Mouse (Mus musculus): ENCODE measurements around the gene Gm28729.
"Not testable (repeated sequence)": the region's sequence is repeated elsewhere in the genome, so short reads cannot be mapped to it uniquely, and the experiment has no call there.

Gene Gm28729

DNA sequence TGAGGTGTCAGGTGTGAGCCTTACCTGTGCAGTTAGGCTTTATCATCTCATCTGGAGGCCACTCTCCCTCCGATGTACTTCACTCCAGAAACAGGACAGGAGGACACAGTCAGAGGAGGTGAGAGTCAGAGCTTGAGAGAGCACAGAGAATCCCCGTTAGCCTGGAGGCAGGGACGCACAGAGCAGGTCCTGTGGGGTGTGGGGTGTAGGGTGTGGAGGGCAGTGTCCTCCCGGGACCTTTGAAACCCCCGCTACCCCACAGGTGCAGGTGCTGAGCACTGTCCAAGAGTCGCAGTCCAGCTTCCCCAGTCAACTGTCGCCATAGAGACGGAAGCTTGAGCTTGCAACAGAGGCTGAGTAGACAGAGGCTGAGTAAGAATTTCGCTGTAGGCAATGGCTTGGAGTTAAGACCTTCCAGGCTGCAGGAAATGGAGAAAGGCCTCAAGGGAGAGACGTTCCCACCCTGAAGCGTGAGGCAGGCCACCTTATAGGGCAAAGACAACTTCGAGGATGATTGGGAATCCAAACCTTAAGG is at the start of gene Gm28729:
Gene Gm28729 (minus strand): TSS at position 293 of the 535 bp plus-strand sequence.
- DNase-seq (ENCODE audit: low spot score in 2 of 2), result no peak

DNA sequence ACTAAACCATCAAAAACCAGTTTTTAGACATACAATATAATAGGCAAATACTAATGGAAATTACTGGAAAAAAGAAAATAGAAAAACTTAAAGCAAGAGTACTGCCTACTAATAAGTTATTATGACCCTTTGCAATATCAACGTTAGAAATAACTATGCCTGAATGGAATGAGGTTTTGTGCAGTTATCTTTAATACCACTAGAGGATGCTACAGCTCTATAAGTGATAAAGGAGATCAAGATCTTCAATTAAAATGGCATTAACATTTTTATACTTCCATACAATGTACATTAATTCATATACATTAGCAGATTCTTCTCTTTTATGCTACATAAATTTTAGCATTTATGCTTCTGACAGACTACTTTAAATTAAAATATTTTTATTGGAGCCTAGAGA is 48.2 kb upstream of the Gm28729 start:
- DNase-seq (ENCODE audit: low spot score in 2 of 2), result no peak

DNA sequence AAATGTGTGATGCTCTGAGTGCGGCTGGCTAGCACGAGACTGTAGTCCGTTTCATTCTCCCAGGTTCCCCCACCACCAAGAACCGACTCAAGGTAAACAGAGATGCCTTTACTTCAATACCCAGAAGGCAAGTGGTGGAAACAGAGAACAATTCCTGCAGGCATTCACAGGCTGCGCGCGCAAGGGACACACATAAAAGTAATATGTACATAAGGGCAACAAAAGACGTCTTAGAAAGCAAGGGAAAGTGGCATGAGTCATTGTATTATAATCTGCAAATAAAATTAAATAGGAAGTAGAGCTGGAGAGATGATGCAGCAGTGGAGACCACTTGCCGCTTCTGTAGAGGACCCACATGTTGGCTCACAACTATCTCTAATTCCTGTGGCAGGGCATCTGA is 47.7 kb upstream of the Gm28729 start:
- DNase-seq (ENCODE audit: low spot score in 2 of 2), result no peak

DNA sequence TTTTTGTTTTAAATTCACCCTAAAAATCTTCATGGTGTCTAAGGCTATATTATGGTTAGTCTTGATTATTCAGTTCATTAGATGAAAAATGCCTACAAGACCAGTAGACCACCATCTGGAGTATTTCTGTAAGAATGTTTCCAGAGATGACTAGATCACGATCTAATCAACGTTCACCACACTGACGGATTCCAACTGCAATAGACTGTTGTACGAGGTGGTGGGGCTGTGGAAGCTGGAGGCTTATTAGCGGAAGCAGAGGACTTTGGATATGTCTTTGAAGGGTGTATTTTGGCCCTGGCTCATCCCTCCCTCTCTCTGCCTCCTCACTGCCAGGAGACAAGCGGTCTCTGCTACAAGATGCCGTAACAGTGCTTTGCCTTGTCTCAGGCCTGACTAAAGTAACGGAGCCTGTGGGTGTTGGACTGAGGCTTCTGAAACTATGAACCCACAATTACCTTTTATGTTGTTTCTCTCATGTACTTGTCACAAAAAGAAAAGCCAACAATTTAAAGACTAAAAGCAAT is 41.5 kb upstream of the Gm28729 start:
- no peak for DNase-seq (ENCODE audit: low spot score in 2 of 2)

DNA sequence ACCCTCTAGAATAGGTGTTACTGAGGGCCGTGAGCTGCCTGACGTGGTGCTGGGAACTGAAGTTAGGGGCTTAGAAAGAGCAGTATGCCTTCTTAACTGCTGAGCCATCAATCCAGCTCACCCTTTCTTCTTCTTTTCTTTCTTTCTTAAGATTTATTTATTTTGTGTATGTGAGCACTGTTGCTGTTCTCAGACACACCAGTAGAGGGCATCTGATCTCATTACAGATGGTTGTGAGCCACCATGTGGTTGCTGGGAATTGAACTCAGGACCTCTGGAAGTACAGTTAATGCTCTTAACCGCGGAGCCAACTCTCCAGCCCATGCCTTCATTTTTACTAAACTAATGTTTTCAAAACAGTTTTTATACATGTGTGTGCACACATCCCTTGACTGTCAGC is 38.4 kb upstream of the Gm28729 start:
- DNase-seq (ENCODE audit: low spot score in 2 of 2), result no peak

DNA sequence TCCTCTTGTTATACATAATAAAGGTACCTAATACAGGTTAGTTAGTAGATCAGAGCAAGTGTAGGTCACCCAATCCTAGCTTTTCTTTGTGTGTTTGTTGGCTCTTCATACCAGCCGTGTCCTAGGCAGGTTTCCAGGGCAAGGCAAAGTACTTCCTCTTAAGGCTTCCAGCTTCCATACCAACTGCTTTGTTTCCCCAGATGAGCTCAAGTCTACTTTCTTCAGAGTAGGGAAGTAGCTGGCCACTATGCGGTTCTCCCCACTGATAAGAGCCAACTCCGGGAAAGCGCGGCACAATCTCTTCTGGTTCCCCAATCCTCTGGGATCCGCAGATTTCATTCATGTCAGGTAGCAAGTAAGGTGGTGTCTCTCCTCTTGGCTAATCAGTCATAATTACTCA is 34.1 kb upstream of the Gm28729 start:
- DNase-seq (ENCODE audit: low spot score in 2 of 2), result no peak

DNA sequence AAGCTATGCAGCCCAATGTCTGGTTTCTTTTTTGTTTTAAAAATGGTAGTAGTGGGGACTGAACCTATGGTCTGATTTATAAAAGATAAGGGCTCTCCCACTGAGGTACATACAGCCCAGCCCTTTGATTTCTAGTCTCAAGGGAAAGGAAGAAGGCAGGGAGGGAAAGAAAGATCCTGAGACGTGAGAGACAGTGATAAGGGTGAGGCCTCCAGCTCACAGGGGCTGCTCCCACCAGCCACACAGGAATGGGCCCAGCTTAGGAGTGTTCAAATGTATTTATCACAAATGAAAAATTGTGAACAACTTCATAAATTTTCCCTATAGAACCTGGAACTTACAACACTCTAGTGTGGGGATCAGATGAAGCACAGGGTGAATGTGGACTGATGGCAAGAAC is 33.5 kb upstream of the Gm28729 start:
- DNase-seq (ENCODE audit: low spot score in 2 of 2), result no peak

DNA sequence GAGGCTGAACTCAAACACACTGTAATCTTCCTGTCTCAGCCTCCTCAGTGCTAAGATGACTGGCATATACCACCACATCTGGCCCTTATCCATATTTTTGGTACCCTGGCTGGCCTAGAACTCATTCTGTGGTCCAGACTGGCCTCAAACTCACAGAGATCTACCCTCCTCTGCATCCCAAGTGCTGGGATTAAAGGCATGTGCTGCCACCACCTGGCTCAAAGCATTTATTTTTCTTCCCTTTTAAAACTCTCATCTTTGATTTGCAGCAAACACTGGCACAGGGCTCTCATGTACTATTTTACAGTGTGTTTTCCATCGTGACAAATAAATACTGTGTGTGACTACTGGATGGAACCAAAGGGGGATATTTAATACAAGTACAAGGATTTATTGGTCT is 29.0 kb upstream of the Gm28729 start:
- DNase-seq (ENCODE audit: low spot score in 2 of 2), result no peak

DNA sequence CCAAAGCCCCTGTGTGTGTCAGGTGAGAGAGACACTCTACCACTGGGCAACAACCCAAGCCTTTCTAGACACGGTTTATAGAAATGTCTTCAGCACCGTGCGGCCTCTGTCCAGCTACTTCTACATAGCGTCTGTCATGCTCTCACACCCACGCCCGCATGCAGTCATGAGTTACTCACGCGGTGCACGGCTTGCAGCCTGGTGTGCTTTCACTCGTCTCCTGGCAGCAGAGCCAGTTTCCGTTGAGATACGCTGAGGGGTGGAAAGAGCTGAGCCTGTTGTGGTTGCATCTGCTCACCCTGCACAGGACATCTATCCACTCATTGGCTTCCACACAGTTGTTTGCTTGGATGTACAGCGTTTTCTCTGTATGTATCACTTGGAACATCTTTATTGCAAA is 20.3 kb upstream of the Gm28729 start:
- DNase-seq (ENCODE audit: low spot score in 2 of 2), result no peak

DNA sequence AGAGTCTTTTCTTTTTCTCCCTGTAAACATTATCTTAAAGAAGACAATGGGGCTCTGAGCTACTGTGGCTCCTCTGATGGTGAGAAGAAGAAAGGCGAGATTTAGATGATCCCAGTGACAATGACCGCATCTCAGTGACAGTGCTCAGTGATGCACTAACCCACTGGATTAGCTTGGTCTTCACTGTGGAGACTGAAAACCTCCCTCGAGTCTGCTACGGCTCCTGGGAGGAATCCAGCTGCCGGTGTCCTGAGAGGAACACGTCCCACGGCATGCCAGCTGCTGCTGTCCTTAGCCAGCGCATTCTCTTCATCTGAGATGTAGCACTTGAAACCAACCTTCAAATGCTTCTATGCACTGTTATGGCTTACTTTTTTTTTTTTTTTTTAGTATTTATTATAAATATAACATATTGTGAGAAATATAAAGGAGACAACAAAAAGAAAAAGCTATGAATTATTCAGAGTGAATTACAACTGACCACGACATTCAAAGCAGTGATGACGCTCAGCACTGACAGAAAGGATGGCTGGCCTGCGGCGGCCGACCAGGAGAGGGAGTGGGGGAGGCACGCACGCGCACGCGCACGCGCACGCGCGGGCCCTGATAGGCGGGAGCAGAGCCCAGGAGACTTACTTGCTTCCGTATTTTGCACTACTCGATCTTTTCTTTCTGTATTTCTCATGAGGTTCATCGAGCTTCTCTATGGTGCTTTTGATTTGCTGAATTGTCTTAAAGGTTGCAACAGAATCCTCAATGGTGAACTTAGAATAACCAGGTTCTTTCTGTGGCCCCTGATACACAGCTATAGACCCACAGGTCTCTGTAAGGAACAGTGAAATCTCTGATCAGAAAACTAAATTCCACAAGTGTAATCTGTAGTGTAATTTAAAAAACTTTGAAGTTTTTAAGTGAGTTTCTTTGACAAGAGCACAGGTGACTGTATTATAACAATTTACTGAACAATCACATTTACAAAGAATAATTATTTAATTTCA is 18.9 kb upstream of the Gm28729 start:
- peak; percentile 65 to 83 for DNase-seq (ENCODE audit: low spot score in 2 of 2)

DNA sequence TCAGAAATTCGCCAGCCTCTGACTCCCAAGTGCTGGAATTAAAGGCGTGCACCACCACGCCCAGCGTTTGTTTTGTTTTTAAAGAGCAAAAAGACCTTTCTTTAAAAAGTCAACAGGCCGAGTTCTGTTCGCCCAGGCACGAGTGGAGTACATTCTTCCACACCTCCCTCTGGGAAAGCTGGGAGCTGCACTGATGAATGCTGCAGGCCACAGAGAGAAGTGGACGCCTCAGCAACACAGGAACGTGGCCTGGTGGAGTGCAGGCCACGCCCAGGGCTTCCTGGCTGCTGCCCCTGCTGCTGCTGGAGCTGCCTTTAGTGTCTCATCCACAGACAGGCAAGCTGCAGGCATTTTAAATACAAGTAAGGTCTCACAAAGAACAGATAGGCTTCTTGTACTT is 13.9 kb upstream of the Gm28729 start:
- DNase-seq (ENCODE audit: low spot score in 2 of 2), result peak in 1 of 2 experiments; percentile 56

DNA sequence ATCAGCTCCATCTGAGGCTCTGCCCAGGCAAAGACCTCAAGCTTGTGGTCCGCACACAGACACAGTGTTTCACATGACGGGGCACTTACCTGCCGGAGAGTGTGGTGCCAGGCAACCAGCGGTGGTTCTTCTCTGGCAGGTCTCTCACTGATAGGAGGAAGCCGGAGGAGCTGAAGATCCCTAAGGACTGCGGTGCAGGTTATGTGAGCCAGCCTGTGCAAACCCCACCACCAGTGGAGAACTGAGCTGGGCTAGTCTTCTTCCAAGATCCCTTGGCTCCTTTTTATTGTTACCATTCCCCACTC is 12.5 kb upstream of the Gm28729 start:
- no peak for DNase-seq (ENCODE audit: low spot score in 2 of 2)

DNA sequence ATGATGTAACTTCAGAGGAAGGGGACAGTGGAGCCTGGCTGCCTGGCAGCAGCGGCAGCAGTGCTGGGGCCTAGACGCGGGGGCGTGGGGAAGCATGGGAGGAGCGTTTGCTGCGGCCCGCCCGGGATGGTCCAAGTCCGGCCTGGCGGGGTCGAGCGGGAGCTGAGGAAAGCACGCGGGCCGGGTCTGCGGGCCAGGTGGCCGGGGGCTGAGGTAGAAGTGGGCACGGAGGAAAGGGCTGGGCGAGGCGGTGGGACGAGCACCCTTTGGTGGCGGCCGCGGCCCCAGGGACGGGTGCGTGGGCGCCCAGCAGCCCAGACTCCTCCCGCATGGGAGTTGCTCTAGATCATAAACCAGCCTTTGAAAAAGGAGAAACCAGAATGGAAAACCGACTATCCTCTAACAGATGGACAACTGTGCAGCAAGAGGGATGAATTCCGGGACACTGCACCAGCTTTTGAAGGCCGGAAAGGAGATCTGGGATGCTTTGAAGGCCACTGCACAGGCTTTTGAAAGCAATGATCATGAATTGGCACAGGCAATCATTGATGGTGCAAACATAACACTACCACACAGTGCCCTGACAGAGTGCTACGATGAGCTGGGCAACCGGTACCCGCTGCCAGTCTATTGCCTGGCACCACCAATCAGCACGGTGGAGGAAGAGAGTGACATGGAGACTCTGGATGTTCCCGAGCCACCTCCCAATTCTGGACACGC is 12.0 kb upstream of the Gm28729 start:
- peak; percentile 19 to 62 for DNase-seq (ENCODE audit: low spot score in 2 of 2)

DNA sequence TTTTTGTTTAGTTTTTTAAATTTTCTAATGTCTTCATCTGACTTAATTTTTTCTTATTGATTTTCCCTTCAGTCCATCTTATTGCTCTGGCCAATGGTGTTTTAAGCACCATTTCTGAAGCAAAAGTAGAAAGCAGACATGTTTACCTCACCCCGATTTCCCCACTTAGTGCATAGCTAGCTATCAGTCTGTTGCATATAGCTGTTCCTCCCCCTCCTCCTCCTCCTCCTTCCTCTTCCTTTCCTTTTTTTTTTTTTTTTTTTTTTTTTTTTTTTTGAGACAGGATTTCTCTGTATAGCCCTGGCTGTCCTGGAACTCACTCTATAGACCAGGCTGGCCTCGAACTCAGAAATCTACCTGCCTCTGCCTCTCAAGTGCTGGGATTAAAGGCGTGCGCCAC is 11.0 kb upstream of the Gm28729 start:
- DNase-seq (ENCODE audit: low spot score in 2 of 2), result not testable (repeated sequence)

DNA sequence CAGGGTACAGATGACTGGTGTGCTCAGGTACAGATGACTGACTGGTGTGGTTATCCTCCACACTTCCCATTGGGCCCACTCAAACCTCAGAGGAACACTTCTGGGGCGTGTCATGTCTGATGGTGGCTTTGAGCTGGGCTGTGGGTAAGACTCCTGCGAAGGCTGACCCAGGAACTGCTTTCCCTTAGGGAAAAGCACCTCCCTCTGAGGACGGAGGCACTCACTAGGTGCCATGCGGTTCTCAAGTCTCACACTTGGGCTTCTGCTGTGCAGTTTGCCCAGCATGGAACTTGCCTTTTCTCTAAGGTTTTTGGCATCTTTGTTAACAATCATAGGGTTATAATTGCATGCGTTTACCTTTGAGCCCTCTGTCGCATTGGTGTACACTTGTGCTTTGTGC is 10.4 kb upstream of the Gm28729 start:
- no peak for DNase-seq (ENCODE audit: low spot score in 2 of 2)

DNA sequence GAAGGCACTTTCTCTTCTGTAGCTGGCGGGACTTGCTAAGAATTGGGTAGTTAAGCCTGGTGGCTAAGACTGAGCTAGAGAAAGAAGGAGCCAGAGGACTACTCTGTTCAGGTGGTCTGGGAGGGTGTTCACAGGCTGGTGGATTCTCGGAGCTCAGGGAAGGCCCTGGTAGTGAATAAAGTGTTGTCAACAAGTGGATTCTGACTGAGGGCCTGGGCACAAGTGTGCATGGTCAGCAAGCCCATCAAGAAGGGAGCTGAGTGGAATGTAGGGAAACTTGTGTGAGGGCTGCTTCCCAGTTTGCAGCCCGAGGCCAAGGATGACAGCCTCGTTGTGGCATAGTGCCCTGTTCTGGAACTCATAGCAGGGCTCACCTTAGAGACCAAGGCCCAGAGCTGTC is 9.2 kb upstream of the Gm28729 start:
- DNase-seq (ENCODE audit: low spot score in 2 of 2), result no peak

DNA sequence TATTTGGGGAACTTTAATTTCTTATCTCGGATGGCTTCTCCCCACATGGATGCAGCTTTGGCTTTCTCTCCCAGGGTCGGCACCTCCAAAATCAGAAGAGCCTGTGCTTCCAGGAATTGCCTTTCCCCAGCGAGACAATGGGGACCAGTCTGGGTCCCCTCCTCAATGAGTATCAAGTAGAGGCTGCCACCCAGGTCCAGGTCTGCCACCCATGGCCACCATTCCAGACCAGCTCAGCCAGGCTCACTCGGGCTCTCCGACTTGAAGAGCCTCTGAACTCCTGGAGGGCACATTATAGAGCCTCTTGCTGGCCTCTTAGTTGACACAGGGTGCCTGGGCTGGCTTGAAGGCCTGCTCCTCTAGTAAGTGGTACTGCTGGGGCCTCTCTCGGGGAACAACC is 8.4 kb upstream of the Gm28729 start:
- DNase-seq (ENCODE audit: low spot score in 2 of 2), result no peak

DNA sequence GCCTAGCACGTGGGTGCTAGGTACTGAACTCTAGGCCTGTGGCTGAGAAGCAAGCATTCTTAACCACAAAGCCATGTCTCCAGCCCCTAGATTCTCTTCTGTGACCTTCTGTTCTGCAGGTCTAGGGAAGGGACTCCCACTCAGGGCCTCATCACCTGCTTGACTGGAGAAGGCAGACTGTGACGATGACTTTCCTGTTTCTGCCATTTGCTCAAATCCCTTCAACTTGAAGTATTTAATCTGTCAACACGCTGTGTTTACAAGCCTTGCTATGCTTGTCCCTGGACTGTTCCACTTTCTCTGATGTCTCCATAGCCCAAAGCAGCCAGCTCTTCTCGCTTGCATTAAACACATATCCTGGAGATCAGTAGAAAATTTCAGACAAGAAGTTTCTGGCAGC is 7.5 kb upstream of the Gm28729 start:
- DNase-seq (ENCODE audit: low spot score in 2 of 2), result no peak

DNA sequence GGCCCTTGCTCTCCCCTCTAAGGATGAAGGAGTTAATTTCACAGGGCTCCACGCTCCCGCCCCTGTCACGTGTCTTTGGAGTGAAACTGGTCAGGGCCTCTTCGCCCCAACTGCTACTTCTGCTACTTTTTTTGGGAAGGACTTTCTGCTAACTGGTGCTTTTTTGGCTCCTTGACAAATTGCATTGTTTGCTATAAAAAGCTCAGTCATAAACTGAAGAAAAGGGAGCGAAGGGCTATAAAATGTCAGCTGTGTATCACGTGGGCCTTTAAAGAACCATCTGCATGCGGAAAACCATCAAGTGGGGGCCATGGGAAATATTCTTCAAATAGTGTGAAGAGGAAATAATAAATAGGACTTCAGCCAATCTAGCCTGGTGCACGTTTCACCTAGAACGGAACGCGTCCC is 5.6 kb upstream of the Gm28729 start:
- no peak for DNase-seq (ENCODE audit: low spot score in 2 of 2)

DNA sequence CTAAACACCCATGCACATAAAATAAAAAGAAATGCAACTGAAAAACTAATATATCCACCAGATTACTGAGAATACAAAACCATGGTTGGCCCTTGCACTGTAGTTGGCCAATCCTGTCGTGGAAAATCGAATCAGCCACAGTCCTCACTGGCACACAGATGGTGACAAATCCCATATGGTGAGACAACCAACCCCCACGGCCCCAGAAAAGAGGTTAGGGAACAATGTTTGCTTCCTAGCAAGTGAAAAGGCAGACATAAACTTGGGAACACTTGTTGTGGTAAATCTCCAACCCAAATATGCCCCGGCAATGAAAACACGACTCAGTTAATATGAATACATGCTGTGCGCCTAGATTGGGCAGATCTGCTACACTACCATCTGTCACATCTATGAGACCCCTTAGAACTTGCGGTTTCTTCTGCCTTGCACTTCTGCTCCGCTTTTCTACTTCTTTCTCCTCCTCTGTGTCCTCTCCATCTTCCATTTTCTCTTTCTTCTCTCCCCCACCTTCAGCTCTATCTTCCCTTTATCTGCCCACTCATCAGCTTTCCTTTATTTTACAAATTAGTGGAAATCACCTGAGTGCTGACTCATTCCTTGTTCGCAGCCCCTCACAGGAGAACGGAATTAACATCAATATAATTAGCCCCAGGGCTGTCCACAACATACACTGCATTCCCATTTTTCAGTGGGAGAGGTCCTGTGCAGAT is 5.1 kb upstream of the Gm28729 start:
- DNase-seq (ENCODE audit: low spot score in 2 of 2), result no peak

DNA sequence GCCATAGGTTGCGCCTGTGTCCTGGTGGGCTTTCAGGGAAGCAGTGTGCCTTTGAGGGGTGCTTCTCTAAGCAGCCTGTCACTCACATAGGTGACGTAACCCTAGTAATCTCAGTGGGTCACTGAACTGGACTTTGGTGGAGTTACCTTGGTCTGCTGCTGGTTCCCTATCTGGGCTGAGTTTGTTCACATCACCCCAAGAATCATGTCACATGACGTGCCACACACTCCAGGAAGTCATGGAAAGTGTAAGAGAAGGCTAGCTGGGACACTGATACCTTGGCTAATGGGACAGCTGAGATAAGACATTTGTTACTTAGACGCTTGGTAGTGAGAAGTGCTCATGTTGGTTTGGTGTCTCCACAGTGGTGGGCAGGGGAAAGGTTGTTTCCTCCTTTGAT is 947 bp upstream of the Gm28729 start:
- DNase-seq (ENCODE audit: low spot score in 2 of 2), result no peak

DNA sequence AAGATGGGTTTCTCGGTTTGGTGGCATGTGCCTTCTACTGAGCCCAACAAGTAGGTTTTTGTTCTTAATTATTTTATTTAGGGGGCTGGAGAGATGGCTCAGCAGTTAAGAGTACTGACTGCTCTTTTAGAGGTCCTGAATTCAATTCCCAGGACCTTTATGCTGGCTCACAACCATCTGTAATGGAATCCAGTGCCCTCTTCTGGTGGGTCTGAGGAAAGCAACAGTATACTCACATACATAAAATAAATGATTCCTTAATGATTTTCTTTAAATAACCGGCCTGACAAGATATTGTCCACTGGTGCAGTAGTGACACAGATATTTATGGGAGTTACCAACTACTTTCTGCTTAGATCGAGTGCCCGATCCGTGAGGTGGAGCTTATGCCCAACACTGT is 1.9 kb downstream of the Gm28729 start:
- DNase-seq (ENCODE audit: low spot score in 2 of 2), result no peak

Data from spleen, postnatal 4 days (tissue).